Mouse (Mus musculus): Measurements from ENCODE around the gene Olfr312.
A peak's percentile ranks its signal among the peaks of the same experiment; 100 is the strongest.
"Not testable (repeated sequence)": the region's sequence is repeated elsewhere in the genome, so short reads cannot be mapped to it uniquely, and the experiment has no call there.

Gene Olfr312

GRCm38 (mm10) chr11:58828937-58829336, at the start of gene Olfr312:
TSS of gene Olfr312 (plus strand) at chr11:58829237.
- not testable (repeated sequence) for DNase-seq (ENCODE audit: low read depth, low spot score)

GRCm38 (mm10) chr11:58782480-58783089, 46.5 kb upstream of the Olfr312 start, which contains the start of gene Olfr314:
TSS of gene Olfr314 (plus strand) at chr11:58782952.
- DNase-seq (ENCODE audit: low read depth, low spot score) = no peak

DNA sequence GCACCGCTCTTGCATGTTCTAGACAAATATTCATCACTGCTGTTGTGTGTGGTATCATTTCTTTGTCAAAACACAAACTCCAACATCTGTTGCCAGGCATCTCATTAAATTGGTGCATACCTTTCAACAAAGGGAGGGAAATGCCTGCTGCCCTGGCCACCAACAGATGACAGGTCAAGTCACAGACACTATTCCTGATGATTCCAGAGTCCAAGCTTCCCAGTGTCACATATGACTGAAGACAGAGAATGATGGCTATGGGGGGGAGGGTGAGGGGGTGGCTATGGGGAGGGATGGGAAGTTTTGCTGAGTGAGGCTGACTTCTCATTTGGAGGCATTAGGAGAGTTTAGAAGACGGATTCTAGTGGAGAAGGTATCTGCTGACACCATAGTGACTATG, 44.9 kb upstream of the Olfr312 start:
- DNase-seq (ENCODE audit: low read depth, low spot score) = no peak

GRCm38 (mm10) chr11:58787651-58788050, 41.4 kb upstream of the Olfr312 start:
- DNase-seq (ENCODE audit: low read depth, low spot score) = no peak

- no peak for DNase-seq (ENCODE audit: low read depth, low spot score)
Measured at GRCm38 (mm10) chr11:58788346-58788745, 40.7 kb upstream of the Olfr312 start.

DNA sequence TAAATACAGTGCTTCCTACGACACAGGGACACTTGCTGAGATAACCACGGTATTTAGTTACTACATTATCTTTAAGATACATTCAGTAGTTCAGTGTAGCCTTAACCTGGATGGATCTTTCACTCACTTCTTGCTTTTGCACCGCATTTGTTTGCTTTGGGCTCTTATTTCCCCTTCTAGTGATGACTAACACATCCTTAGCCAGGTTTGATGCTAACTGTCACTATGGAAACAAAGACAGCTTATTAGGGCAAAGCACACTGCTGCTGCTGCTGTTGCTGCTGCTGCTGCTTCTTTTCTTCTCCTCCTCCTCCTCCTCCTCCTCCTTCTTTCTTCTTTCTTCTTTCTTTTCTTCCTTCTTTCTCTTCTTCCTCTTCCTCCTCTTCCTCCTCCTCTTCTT, 39.5 kb upstream of the Olfr312 start:
- no peak for DNase-seq (ENCODE audit: low read depth, low spot score)

DNA sequence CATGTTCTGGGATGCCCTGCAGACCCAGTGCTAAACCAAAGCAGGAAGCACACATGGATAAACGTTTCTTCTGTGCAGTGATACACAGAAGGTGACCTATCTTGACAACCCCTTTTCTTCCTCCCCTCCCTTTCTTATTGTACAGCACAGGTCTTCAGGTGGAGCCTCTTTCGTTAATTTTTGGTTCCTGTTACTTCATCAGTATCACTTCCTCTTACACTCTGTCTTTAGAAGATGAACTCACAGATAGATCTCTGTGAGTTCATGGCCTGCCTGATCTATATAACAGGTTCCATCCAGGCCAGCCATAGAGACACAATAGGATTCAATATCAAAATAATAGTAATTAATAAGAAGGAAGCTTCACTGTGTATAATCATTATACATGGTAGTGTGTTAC, 39.0 kb upstream of the Olfr312 start:
- DNase-seq (ENCODE audit: low read depth, low spot score) = no peak

DNA sequence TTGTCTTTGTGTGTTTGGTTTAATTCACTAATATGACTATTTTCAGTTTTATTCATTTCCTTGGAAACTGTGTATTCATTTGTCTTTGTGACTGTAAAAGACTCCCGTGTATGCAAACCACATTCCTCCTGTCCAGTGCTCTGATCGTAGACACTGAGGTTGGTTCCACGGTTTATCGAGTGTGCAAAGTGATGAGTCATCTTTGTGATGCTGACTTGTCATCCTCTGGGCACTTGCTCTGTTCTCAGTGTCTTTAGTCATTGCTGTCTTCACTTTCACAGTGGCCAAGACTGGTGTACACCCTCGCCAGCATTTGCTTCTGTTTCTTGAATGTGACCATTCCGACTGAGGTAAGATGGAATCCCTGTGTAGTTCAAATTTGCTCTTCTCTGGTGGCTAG, 38.4 kb upstream of the Olfr312 start:
- DNase-seq (ENCODE audit: low read depth, low spot score) = no peak

GRCm38 (mm10) chr11:58795856-58796255, 33.2 kb upstream of the Olfr312 start:
- DNase-seq (ENCODE audit: low read depth, low spot score) = no peak

- DNase-seq (ENCODE audit: low read depth, low spot score) = no peak
Measured at GRCm38 (mm10) chr11:58796850-58797249, 32.2 kb upstream of the Olfr312 start.

DNA sequence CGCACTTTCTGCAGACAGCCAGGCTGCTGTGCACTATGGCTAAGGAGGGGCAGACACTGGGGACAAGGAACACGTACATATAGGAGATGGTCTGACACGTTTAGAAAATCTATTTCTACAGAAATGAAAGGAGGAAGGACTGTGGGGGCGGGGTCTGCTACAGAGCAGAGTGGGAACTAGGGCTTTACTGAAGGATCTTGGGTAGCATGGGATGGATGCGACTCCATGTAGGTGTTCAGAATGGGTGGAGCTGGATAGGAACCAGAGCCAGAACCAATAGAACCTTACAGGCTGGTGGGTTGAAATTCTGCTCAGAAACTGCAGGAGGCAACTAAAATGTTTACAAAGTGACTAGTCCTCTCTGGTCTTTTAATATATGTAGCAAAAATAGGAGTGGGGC, 29.3 kb upstream of the Olfr312 start:
- DNase-seq (ENCODE audit: low read depth, low spot score) = no peak

- no peak for DNase-seq (ENCODE audit: low read depth, low spot score)
Measured at GRCm38 (mm10) chr11:58801558-58802228, 27.3 kb upstream of the Olfr312 start, which contains the start of gene Fam183b. TSS of gene Fam183b (minus strand) at chr11:58801960.

DNA sequence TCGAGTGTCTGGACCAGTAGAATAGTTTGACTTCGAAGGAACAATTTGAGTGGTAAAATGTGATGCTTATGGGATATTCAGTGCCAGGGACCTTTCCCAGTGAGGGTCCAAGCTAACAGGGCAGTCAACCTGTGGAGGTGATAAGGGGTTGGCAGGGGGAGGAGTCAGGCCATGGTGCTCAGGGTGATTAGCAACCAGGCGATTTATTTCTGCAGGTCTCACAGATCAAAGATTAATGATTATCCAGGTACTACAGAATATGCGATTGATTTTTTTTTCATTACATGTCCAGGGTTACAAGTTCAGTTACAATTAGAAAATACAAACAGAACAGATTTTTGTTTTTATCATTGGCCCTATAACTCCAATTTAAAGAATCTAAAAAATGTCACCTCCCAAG, 25.2 kb upstream of the Olfr312 start:
- no peak for DNase-seq (ENCODE audit: low read depth, low spot score)

DNA sequence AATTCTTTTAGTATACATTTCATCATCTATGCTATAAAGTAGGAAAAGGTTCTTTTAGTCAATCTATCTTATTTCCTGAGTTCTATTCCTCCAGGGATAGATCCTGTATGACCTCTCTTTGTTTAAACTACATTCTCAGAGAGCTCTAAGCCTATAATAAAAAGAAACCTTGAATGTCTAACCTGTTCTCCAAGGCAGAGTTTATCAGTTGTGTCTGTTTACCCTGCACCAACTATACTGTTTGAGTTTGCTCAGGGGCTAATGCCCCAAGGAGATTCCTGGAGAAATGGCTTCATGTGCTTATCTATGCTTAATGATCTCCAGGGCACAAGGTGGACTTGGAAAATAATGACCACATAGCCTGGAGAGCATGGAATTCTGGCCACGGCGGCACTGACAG, 24.6 kb upstream of the Olfr312 start:
- no peak for DNase-seq (ENCODE audit: low read depth, low spot score)

GRCm38 (mm10) chr11:58812001-58812400, 17.0 kb upstream of the Olfr312 start:
- no peak for DNase-seq (ENCODE audit: low read depth, low spot score)

DNA sequence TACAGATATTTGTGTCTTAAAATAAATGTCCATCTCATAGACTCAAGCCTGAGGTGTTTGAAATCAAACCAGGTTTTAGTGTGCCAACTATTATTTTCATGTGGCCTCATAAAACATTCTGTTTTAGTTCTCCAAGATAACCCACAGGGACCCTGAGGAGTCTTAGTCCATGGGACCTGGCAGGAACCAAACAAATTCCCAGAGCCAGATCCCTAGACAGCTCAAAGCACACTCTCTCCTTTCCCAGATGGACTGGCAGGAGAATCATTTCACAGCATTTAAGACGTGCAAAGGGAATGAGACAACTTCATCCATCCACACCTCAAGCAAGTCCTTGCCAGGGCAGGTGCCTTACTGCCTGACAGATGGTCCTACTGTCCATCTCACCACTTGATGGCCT, 14.3 kb upstream of the Olfr312 start, which contains the start of gene Olfr313:
Gene Olfr313, plus strand, starts transcription at position 301 of the 400 bp plus-strand sequence.
- DNase-seq (ENCODE audit: low read depth, low spot score) = not testable (repeated sequence)

GRCm38 (mm10) chr11:58815676-58816075, 13.4 kb upstream of the Olfr312 start:
- DNase-seq (ENCODE audit: low read depth, low spot score) = no peak

DNA sequence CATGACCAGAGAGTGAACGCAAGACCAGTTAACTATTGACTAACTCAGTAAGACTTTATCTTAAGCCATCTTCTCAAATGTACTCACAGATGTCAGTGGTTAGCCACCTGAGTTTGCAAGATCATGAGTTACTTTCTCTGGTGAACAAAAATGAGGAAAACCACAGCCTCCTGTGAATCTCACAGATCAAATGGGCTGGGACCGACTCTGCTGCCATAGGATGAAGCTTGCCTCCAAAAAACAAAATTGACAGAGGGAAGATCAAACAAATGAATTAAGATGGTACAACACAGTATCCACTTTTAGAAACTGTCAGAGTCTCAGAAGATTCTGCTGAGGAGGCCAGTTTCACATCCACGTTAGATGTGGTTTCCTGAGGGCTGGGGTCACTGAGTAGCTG, 727 bp downstream of the Olfr312 start:
- DNase-seq (ENCODE audit: low read depth, low spot score) = no peak

- DNase-seq (ENCODE audit: low read depth, low spot score) = not testable (repeated sequence)
Measured at GRCm38 (mm10) chr11:58832541-58832940, 3.5 kb downstream of the Olfr312 start.

GRCm38 (mm10) chr11:58838951-58839350, 9.9 kb downstream of the Olfr312 start, which contains the start of gene Olfr311:
TSS of gene Olfr311 (plus strand) at chr11:58839251.
- DNase-seq (ENCODE audit: low read depth, low spot score) = not testable (repeated sequence)

DNA sequence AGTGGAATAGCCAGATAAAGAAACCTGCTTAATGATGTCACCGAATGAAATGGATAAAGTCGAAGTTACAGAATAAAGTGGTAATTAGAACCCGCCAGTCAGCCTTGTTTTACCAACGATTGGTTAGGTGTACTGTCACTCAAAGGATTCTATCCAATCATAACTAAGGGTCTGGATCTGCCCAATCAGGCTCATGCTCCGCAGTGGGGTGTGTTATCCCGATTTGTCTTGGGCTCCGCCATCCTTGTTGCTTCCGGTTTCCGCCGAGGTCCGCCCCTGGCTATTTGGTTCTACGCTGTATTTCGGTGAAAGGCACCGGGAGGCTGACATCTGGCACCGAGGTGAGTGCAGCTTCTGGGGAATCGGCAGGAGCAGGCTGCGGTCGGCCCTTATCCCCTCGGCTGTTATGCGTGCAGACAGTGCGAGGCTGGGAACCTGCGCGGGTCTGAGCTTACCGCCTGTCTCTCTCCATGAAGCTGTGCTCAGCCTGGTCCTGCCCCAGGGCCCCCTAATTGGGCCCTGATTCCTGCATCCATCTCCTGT, 18.0 kb downstream of the Olfr312 start, which contains the start of gene Gm12258:
Gene Gm12258, plus strand, starts transcription at position 240 of the 543 bp plus-strand sequence.
- DNase-seq (ENCODE audit: low read depth, low spot score) = peak; percentile 98

DNA sequence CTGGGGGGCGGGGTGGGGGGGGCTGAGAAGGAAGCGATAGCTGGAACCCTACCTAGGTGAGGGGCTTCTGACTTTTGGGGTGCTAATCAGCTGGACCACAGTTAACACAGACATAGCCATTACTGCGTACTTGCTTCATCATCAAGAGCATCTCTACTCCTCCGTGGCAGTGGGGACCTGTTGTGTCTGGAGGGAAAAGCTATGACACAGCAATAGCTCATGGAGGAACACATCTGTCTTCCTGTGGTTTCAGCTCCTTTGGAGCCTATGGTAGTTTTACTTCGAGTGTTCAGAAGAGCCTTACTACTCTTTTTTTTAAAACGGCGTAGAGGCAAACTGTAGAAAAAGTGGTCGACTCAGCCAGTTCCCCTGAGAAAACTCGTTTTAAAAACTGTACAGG, 18.6 kb downstream of the Olfr312 start:
- DNase-seq (ENCODE audit: low read depth, low spot score) = no peak

DNA sequence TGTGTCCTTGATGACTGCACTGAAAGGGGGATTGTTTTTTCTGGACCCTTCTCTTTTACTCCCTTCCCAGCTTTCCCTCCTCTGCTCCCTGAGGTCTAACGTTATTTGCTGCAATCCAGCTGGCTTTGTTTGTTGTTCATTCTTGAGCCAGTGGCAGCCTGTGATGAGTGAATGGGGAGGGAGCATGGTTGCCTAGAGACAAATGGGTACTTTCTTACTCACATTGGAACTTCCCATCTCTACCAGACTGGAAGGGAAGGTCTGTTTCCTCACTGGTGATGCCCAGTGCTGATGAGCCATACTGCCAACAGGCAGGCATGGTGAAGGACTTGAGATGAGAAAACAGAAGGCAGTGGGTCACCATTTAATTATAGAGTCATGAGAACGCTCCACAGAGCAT, 20.7 kb downstream of the Olfr312 start:
- no peak for DNase-seq (ENCODE audit: low read depth, low spot score)
